Mouse (Mus musculus) fibroblast of lung, adult 2 months (primary cell): ENCODE results near the gene BC016579.
A peak's percentile ranks its signal among the peaks of the same experiment; 100 is the strongest.

Experiments
- DNase-seq: peaks from one replicate; pipeline ENCODE4 v3.0.0-alpha.2; 2011; ENCODE audit warnings: low read depth

Gene BC016579

GRCm38 (mm10) chr16:45653934-45654332, at the start of gene BC016579:
BC016579 (minus strand) TSS chr16:45654068.
- no peak for DNase-seq

DNA sequence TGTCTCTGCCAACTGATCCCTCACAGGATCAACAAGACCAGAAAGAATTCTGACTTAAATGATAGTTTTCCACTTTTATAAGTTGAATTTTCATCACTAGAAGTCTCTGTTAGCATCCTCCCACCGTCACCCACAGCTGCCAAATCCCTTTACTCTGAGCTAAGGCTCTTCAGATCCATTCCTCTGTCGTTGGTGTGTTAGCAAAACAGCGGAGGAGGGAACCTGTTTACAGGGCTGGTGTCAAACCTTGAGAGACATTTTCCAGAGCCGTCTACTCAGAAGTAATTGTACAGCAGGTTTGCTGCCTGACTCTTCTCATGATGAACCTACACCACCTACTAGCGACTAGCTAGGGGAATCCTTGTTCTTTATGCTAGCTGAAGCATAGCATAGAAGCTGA, 45.4 kb upstream of the BC016579 start:
- no peak for DNase-seq

GRCm38 (mm10) chr16:45697996-45698395, 44.1 kb upstream of the BC016579 start:
- no peak for DNase-seq

DNA sequence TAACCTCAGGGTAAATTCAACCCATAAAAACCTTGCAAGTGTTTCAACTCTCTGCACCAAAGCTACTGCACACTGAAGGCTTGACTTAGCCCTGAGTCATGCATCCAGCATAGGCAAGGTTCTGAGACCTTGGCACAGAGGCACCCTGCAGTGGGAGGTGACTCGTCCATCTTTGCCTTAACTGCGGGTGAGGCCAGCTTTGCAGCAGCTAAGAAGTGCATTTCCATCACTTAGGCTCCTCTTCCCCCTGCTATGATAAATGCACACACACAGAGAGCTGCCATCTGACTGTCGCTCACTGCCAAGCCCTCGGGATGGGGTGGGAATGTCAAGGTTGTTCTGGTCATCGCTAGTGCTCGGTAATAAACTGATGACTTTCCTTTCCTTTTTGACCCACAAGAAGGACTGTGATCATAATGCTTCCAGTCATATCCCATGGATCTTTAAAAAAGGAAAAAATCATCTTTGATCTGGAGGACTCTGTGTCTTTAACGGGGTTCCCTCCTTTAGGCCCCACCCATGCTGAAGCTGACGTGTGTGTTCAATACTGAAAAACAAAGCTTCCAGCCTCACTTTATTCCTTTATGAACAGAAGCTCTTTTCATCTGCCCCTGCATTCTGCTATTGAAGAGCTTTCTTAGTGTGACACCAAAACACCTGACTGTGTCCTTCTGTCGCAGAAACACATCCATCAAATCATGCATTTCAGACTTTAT, 41.7 kb upstream of the BC016579 start:
- DNase-seq = no peak

GRCm38 (mm10) chr16:45693558-45693957, 39.7 kb upstream of the BC016579 start, which contains the start of gene Tmprss7:
Tmprss7 (minus strand) TSS chr16:45693658.
- DNase-seq = no peak

- no peak for DNase-seq
These were observed 39.0 kb upstream of the BC016579 start for GRCm38 (mm10) chr16:45692851-45693250.

DNA sequence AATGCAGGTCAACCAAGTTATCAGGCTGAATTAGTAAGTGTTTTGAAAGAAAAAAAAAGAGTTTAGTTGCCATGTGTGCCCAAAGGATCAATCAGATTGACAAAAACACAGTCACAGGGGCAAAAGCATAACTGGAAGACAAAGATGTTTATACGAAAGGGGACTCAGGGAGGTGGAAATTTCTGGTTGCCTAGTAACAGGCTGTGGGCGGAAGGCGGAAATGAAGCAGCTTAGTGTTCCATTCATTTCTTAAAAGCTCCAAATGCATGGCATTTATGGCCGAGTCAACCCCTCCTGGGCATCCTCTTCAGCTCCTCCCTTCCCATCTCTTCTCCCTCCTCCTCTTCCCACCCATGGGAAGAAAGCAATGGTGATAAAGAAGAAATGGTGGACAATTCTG, 36.3 kb upstream of the BC016579 start:
- DNase-seq = no peak

- DNase-seq = no peak
These were observed 33.0 kb upstream of the BC016579 start for GRCm38 (mm10) chr16:45686833-45687232.

- no peak for DNase-seq
These were observed 31.4 kb upstream of the BC016579 start for GRCm38 (mm10) chr16:45685295-45685694.

GRCm38 (mm10) chr16:45684815-45685214, 30.9 kb upstream of the BC016579 start:
- DNase-seq = peak; percentile 23

- no peak for DNase-seq
These were observed 22.6 kb upstream of the BC016579 start for GRCm38 (mm10) chr16:45676462-45676861.

- no peak for DNase-seq
These were observed 16.1 kb upstream of the BC016579 start for GRCm38 (mm10) chr16:45670005-45670404.

GRCm38 (mm10) chr16:45668178-45668577, 14.3 kb upstream of the BC016579 start:
- no peak for DNase-seq

DNA sequence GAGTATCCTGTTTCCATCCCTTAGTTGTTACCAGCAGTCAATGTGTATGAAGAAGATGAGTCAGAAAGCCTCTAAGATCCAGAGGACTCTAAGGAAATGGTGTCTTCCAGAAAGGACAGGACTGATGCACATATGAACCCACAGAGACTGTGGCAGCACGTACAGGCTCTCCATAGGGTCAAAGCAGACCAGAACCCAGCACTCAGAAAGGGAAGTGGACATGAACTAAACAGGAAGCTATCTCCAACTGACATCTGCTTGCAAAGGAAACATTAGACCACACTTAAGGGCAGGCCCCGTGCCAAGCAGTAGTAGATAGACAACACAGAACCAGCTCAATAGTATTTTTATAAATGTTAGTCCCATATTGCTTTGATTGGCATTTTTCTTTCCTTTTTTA, 12.3 kb upstream of the BC016579 start:
- DNase-seq = no peak

DNA sequence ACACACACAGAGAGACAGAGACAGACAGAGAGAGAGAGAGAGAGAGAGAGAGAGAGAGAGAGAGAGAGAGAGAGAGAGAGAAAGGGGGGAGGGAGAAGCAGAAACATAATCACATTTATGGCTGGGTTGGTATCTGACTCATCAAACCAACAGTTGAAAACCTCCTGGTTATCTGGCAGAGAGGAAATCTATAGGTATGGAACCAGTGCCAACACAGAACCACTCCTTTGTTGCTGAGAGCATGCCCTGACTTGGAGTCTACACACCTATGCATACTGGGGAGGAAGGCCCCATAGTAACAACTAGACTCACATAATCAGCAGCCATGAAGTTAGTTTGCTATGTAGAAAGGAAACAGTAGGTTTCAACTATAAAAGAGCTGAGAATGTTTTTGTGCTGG, 8.5 kb upstream of the BC016579 start:
- no peak for DNase-seq

- DNase-seq = no peak
These were observed 5.7 kb upstream of the BC016579 start for GRCm38 (mm10) chr16:45659596-45659995.

- DNase-seq = no peak
These were observed 4.4 kb upstream of the BC016579 start for GRCm38 (mm10) chr16:45658248-45658647.

GRCm38 (mm10) chr16:45657574-45658159, 3.8 kb upstream of the BC016579 start:
- no peak for DNase-seq

- DNase-seq = no peak
These were observed 597 bp upstream of the BC016579 start for GRCm38 (mm10) chr16:45654465-45654864.

- DNase-seq = no peak
These were observed 597 bp downstream of the BC016579 start for GRCm38 (mm10) chr16:45653009-45653933.

GRCm38 (mm10) chr16:45651497-45651896, 2.4 kb downstream of the BC016579 start:
- DNase-seq = no peak

GRCm38 (mm10) chr16:45644380-45644779, 9.5 kb downstream of the BC016579 start:
- no peak for DNase-seq

DNA sequence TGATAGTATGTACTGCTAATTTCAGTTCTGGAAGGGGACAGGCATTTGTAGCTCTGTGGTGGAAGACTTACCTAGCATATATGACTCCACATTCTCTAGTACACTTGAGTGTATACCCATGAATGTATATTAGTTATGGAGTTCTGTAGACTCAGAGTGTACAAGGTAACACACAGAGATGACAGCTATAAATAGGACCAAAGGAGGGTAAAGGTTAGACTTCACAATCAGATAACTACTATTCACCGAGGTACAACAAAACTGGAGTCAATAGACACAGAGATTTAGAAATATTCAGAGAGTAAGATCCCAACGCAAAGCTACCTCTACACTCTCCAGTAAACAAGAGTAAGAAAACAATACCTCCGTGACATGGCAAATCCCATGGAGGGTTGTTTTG, 9.9 kb downstream of the BC016579 start:
- DNase-seq = no peak
